Mouse (Mus musculus): ENCODE data around the gene Lef1. TPM values are rescaled to one million over a fixed set of nuclear protein-coding genes. Genes with fewer than 3 reads are reported as not detected.

Gene Lef1
- total RNA-seq, 1 experiment from 2014 or later: 39.2 TPM

DNA sequence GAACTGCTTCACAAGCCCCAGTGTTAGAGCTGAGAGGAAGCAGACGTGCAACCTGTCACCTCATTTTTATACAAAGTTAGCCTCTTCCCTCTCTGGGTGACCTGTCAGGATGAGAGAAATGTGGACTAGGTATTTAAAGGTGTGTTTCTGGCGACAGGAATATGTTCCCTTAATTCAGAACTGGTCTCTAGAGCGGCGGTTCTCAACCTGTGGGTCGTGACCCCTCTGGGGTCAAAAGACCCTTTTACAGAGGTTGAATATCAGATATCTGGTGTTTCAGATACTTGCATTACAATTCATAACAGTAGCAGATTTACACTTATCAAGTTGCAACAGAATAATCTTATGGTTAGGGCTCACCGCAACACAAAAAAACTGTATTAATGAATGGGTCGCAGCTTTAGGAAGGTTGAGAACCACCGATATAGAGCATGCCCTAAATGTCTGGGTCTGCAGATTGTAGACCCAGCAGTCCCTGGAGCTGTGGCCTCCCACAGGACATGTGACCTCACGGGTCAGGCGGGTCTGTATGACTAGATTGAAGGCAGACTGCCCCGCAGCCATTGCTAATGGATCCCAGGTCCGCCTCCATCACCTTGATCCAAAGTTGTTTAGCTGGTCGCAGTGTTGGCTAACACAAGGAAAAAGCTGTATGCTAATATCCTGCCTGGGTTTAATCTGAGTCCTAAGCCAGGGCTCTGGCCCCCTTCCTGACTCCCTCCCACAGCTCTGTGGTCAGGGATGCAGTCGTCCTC, 108.5 kb downstream of the Lef1 start:
- ATAC-seq (ENCODE audit: extremely low read depth, insufficient number of reproducible peaks, low FRiP score, poor library complexity, severe bottlenecking): no peak

- ATAC-seq (ENCODE audit: extremely low read depth, insufficient number of reproducible peaks, low FRiP score, poor library complexity, severe bottlenecking): no peak; the same call in 1 of the 2 replicates
Observed at GRCm38 (mm10) chr3:131228083-131228482, 117.8 kb downstream of the Lef1 start.

DNA sequence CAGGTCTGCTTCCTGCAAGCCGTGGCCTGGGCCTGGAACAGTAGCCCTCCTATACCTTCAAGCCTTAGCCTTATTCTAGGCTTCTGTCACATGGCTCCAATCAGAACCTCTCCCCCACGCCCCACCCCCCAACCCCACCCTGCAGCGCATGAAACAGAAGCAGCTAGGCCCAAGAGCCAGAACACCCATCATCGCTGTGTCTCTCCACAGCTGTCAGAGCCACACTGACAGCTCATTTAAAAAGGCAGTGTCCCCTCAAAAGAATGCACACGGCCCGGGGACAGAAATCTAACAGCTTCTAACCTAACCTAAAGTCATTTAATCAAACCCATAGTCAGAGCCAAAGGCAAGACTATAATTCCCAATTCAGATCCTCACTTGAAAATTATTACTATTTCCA, 126.8 kb downstream of the Lef1 start:
- no peak for ATAC-seq (ENCODE audit: extremely low read depth, insufficient number of reproducible peaks, low FRiP score, poor library complexity, severe bottlenecking)

DNA sequence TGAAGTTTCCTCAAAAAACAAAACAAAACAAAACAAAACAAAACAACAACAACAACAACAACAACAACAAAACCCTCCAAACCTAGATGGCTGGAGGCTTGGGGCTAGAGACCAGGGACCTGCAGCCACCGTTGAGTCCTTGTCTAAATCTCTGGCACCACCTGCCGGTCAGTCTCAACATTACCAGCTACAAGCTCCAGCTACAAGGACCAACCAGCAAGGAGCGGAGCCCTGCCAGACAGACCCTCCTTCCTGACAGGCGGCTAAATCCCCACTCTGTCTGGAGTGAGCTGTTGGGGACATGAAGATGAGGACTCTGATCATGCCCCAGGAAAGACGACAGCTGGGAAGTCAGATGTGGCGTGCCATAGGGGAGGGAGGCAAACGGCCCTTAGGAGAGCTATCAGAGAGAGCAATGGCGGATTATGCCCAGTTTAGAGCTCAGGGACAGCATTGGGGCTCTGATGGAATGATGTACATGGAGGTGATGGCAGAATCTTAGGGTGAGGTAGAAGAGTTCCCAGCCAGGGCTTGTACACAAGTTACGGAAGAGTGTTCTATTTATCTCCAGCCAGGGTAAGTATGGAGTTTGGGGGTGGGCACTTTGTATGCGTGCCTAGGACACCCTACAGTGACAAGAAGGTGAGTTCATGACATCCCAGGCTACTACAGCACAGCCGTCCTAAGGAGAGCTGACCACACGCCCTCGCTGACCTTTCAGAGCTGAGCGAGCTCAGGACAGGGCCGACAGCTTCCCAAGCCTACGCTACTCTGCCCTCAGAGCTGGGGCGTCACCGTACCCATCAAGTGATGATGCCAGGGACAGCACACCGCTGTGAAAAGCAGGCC, 127.7 kb downstream of the Lef1 start:
- ATAC-seq (ENCODE audit: extremely low read depth, insufficient number of reproducible peaks, low FRiP score, poor library complexity, severe bottlenecking): peak; percentile 58; the same call in 1 of the 2 replicates

GRCm38 (mm10) chr3:131245766-131246578, 135.7 kb downstream of the Lef1 start:
- ATAC-seq (ENCODE audit: extremely low read depth, insufficient number of reproducible peaks, low FRiP score, poor library complexity, severe bottlenecking): peak; percentile 37; the same call in 1 of the 2 replicates

DNA sequence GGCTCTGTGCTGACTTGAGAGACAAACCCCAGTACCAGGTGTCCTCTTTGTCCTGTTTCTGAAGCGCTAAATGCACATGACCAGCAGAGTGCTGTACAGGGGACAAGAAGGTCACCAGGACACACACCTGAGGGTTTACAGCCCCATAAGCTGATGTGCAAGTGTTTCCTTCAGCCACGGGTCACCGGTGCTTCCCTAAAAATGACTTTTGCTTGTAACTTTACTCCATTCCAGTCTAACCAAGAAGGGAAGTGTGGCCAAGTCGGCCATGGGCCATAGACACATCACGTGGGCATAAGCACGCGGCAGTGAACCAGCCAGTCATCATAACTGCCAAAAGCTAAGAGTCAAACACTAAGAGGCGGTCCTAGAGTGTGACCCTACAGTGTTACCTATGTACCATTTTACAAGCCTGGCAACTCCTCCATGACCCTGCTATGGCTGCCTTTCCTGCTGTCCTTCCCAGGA, 136.3 kb downstream of the Lef1 start:
- ATAC-seq (ENCODE audit: extremely low read depth, insufficient number of reproducible peaks, low FRiP score, poor library complexity, severe bottlenecking): no peak

DNA sequence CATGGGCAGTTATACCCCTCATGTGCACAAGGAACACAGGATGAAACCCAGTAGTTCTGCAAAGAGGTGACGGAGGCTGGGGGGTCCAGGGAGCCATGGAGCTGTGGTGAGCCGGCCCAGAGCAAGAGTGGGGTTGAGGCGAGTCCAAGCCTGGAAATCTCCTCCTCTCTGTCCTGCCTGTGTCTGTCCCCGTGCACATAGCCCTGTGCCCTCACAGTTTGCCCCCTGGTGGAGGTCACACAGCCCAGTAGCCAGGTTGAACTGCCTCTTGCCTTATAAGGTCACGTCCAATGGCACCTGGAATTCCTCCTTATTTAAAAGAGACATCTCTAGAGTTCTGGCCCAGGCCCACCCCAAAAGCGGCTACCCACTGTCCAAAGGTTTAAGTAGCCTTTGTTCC, 137.2 kb downstream of the Lef1 start:
- no peak for ATAC-seq (ENCODE audit: extremely low read depth, insufficient number of reproducible peaks, low FRiP score, poor library complexity, severe bottlenecking)

- ATAC-seq (ENCODE audit: extremely low read depth, insufficient number of reproducible peaks, low FRiP score, poor library complexity, severe bottlenecking): no peak
Observed at GRCm38 (mm10) chr3:131247851-131248250, 137.6 kb downstream of the Lef1 start.

- no peak for ATAC-seq (ENCODE audit: extremely low read depth, insufficient number of reproducible peaks, low FRiP score, poor library complexity, severe bottlenecking)
Observed at GRCm38 (mm10) chr3:131248444-131248843, 138.2 kb downstream of the Lef1 start.

- no peak for ATAC-seq (ENCODE audit: extremely low read depth, insufficient number of reproducible peaks, low FRiP score, poor library complexity, severe bottlenecking)
Observed at GRCm38 (mm10) chr3:131250283-131250682, 140.0 kb downstream of the Lef1 start.

DNA sequence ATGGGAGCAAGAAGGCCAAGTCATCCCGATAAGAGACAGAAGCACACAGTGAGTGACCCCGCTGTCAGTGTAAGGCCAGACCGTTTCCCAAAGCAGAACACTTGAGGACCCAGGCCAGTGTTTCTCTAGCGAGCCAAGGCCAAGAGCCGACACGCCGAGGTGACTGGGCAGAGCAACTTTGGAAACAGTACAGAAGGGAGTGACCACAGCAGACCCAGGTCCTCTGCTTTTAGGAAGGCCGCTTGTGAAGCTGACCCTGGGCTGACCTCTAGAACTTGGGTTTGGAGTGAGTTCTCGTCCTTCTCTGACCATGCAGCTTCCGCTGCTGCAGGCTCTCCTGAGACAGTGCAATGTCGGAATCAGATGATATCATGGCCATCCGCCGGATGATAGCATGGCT, 140.7 kb downstream of the Lef1 start:
- ATAC-seq (ENCODE audit: extremely low read depth, insufficient number of reproducible peaks, low FRiP score, poor library complexity, severe bottlenecking): no peak

- ATAC-seq (ENCODE audit: extremely low read depth, insufficient number of reproducible peaks, low FRiP score, poor library complexity, severe bottlenecking): no peak
Observed at GRCm38 (mm10) chr3:131251601-131252000, 141.3 kb downstream of the Lef1 start.

DNA sequence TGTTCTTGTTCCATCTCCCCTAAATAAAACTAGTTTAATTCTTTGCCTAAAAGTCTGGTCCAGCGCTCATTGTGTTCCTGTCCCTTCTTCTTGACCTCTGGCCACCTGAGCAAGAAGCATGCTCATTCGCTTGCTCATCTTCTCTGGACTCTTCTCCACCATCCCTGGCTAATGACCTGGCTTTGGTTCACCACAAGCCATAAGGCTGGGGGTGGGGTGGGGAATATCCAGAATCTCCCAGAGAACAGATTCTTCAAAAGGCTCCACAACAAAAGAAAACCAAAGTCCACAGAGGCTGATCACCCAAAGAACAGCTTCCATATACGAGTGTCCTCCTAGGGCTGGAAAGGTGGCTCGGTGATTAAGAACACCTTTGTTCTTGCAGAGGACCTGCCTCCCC, 144.7 kb downstream of the Lef1 start:
- ATAC-seq (ENCODE audit: extremely low read depth, insufficient number of reproducible peaks, low FRiP score, poor library complexity, severe bottlenecking): no peak

GRCm38 (mm10) chr3:131255399-131255981, 145.2 kb downstream of the Lef1 start:
- ATAC-seq (ENCODE audit: extremely low read depth, insufficient number of reproducible peaks, low FRiP score, poor library complexity, severe bottlenecking): no peak

GRCm38 (mm10) chr3:131258921-131259320, 148.7 kb downstream of the Lef1 start:
- ATAC-seq (ENCODE audit: extremely low read depth, insufficient number of reproducible peaks, low FRiP score, poor library complexity, severe bottlenecking): no peak

DNA sequence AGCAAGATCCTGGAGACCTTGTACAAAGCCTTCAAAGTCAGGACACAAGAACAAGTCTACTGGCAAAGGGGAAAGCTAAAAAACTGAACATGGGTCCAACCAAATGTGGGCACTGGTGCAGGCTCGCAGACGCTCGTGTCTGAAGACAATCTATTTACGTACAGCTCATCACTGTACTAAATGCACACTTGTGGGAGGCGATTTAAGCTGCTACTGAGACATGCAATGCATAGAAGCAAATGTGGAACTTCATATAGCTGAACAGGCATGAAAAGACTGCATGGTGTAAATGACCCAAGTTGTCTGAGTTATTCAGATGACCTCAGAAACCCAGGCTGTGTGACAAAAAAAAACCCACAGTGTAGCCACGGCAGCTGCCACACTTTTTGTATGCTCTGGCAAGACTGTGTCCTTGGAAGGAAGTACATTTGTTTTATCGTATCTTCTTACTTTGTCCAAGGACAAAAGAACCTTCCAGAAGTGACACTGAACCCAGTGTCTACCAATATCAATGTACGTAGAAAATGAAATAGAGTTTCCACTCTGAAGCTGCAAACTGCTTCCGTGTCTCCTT, 149.2 kb downstream of the Lef1 start:
- ATAC-seq (ENCODE audit: extremely low read depth, insufficient number of reproducible peaks, low FRiP score, poor library complexity, severe bottlenecking): no peak

DNA sequence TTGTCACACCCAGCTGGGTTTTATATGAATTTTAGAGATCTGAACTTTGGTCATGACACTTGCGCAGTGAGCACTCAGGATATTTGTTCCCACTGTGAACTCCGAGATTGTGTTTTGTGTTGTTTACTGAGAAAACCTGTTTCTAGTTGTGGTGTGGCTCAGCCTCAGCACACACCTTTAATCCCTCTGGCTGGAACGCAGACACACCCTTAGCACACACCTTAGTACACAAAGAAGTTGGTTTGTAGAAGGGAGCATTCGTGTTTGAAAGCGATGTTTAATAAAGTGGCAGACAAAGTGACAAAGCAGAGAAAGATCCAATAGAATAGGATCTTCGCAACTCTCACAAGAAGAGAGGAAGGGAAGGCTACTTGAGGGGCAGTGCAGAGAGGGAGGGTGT, 150.1 kb downstream of the Lef1 start:
- ATAC-seq (ENCODE audit: extremely low read depth, insufficient number of reproducible peaks, low FRiP score, poor library complexity, severe bottlenecking): no peak

DNA sequence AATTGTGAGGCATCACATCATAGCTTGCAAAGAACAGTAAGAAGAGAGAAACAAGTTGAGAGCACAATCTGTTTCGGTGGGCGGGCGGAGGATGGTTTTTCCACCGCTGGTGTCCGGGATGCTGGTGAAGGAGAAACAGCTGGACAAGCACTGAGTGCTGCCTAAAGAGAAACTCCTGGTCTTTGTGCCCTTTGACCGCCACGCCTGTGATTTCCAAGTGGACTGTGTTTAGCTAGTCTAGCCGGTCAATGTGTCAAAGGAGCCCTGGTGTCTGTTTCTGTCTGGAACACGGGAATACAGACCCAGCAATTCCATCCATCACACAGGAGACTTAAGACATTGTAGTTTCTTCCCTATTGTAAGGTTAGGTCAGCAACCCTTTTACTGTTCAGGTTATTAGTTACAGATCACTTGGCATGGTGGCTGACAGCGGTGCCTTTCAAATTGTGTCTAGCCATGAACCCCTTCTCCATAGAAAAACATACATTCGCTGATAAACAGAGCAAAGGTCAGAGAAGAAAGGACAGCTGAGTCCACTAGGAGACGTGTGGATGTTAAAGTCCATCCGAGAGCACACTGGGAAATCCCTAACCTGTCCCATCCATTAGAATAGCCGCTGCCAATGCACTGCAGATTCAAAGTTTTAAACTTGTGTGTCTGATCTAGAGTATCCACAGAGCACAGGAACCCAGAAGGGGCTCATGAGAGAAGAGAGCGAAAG, 153.7 kb downstream of the Lef1 start:
- no peak for ATAC-seq (ENCODE audit: extremely low read depth, insufficient number of reproducible peaks, low FRiP score, poor library complexity, severe bottlenecking)
